Mouse (Mus musculus): ENCODE data around the gene Camk2d. TPM values are rescaled to one million over a fixed set of nuclear protein-coding genes. Genes with fewer than 3 reads are reported as not detected.

Gene Camk2d
- polyA plus RNA-seq, 1 experiment from 2014 or later: 16.5 TPM

GRCm38 (mm10) chr3:126793035-126793964 is 197.2 kb downstream of the Camk2d start:
- DNase-seq (ENCODE audit: low spot score) (no peak), ATAC-seq (replicated peaks; ENCODE audit: insufficient number of reproducible peaks, low FRiP score, low TSS enrichment, low read depth) (no peak)
- no peaks in the 10 kb centered on the region for H3K4me1 ChIP-seq (ENCODE audit: control insufficient read depth, insufficient read depth, low read length)
- 76% methylated on average over 2 of the region's 2 CpGs for WGBS
- no peaks in the 10 kb centered on the region for H3K27me3 ChIP-seq (ENCODE audit: control insufficient read depth, insufficient read depth, low read length)
- no peak overlapping the region for H3K9ac ChIP-seq (replicated peaks; ENCODE audit: low read length)
- no peak overlapping the region for H3K4me3 ChIP-seq (ENCODE audit: low read depth, low read length)
- H3K36me3 ChIP-seq (replicated peaks; ENCODE audit: control insufficient read depth, insufficient read depth, low read depth, low read length): no peaks in the 10 kb centered on the region
- H3K27ac ChIP-seq (replicated peaks; ENCODE audit: low read depth, low read length): no peak overlapping the region
- H3K9me3 ChIP-seq (replicated peaks; ENCODE audit: control insufficient read depth, low read length): no peaks in the 10 kb centered on the region
- no peak overlapping the region for H3K4me2 ChIP-seq (ENCODE audit: low read depth, low read length)

DNA sequence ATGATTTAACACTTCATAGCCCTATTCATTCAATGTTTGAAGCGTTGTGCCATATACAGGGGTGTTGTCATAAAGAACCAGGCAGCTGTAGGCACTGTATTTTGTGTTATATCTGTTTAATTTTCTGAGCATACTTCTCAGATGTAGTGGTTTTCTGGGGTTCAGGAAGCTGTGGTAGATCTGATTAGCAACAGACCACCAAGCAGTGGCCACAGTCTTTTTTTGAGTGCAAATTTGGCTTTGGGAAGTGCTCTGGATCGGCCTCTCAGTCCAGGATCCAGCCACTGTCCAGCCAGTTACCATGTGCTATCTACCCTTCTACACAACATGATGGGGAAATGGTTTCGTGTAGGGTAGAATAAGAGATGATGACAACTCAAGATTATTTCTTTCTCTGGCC is 199.8 kb downstream of the Camk2d start:
- Histone ChIP-seq H3K4me1 (ENCODE audit: control insufficient read depth, insufficient read depth, low read length) (no peaks in the 10 kb centered on the region), H3K4me2 (ENCODE audit: low read depth, low read length) (no peak overlapping the region), H3K27ac (replicated peaks; ENCODE audit: low read depth, low read length) (no peak overlapping the region), H3K27me3 (ENCODE audit: control insufficient read depth, insufficient read depth, low read length) (no peaks in the 10 kb centered on the region), H3K9me3 (replicated peaks; ENCODE audit: control insufficient read depth, low read length) (no peaks in the 10 kb centered on the region), H3K4me3 (ENCODE audit: low read depth, low read length) (no peak overlapping the region), H3K9ac (replicated peaks; ENCODE audit: low read length) (no peak overlapping the region), H3K36me3 (replicated peaks; ENCODE audit: control insufficient read depth, insufficient read depth, low read depth, low read length) (no peaks in the 10 kb centered on the region)
- no peak for ATAC-seq (replicated peaks; ENCODE audit: insufficient number of reproducible peaks, low FRiP score, low TSS enrichment, low read depth)
- WGBS: 86% methylated on average over 3 of the region's 3 CpGs
- no peak for DNase-seq (ENCODE audit: low spot score)

GRCm38 (mm10) chr3:126797025-126797424 is 200.9 kb downstream of the Camk2d start:
- H3K27ac ChIP-seq (replicated peaks; ENCODE audit: low read depth, low read length): no peak overlapping the region
- H3K4me2 ChIP-seq (ENCODE audit: low read depth, low read length): no peak overlapping the region
- no peaks in the 10 kb centered on the region for H3K36me3 ChIP-seq (replicated peaks; ENCODE audit: control insufficient read depth, insufficient read depth, low read depth, low read length)
- no peaks in the 10 kb centered on the region for H3K27me3 ChIP-seq (ENCODE audit: control insufficient read depth, insufficient read depth, low read length)
- DNase-seq (ENCODE audit: low spot score) (no peak), ATAC-seq (replicated peaks; ENCODE audit: insufficient number of reproducible peaks, low FRiP score, low TSS enrichment, low read depth) (no peak)
- no peak overlapping the region for H3K9ac ChIP-seq (replicated peaks; ENCODE audit: low read length)
- no peaks in the 10 kb centered on the region for H3K4me1 ChIP-seq (ENCODE audit: control insufficient read depth, insufficient read depth, low read length)
- H3K9me3 ChIP-seq (replicated peaks; ENCODE audit: control insufficient read depth, low read length): no peaks in the 10 kb centered on the region
- WGBS: 92% methylated on average over 3 of the region's 3 CpGs
- H3K4me3 ChIP-seq (ENCODE audit: low read depth, low read length): no peak overlapping the region

DNA sequence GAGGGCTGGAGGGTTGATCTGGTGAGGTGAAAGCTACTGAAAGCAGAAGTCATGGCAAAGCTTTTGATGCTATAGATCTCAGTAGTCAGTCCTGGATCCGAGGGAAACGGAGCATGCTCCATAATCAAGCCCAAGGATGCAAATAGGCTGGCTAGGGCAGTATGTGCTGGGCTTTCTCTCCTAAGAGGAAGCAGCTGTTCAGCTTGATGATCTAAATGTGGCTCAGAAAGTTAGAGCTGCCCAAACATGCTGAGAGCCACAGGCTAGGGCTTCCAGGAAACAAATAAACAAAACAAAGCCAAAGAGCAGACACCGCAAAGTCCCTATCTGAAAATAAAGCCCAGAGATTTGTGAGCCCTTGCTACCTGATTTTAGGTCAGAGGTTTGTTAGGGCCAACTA is 201.7 kb downstream of the Camk2d start:
- no peaks in the 10 kb centered on the region for H3K27me3 ChIP-seq (ENCODE audit: control insufficient read depth, insufficient read depth, low read length)
- ATAC-seq (replicated peaks; ENCODE audit: insufficient number of reproducible peaks, low FRiP score, low TSS enrichment, low read depth): no peak
- no peak overlapping the region for H3K4me3 ChIP-seq (ENCODE audit: low read depth, low read length)
- no peaks in the 10 kb centered on the region for H3K4me1 ChIP-seq (ENCODE audit: control insufficient read depth, insufficient read depth, low read length)
- H3K27ac ChIP-seq (replicated peaks; ENCODE audit: low read depth, low read length): no peak overlapping the region
- H3K4me2 ChIP-seq (ENCODE audit: low read depth, low read length): no peak overlapping the region
- no peaks in the 10 kb centered on the region for H3K36me3 ChIP-seq (replicated peaks; ENCODE audit: control insufficient read depth, insufficient read depth, low read depth, low read length)
- DNase-seq (ENCODE audit: low spot score): no peak
- no peaks in the 10 kb centered on the region for H3K9me3 ChIP-seq (replicated peaks; ENCODE audit: control insufficient read depth, low read length)
- H3K9ac ChIP-seq (replicated peaks; ENCODE audit: low read length): no peak overlapping the region
- 81% methylated on average over 3 of the region's 3 CpGs for WGBS

- DNase-seq (ENCODE audit: low spot score): no peak
- 90% methylated on average over 6 of the region's 6 CpGs for WGBS
- H3K27ac ChIP-seq (replicated peaks; ENCODE audit: low read depth, low read length): no peak overlapping the region
Observed at GRCm38 (mm10) chr3:126802988-126803387, 206.9 kb downstream of the Camk2d start.

GRCm38 (mm10) chr3:126804968-126805367 is 208.9 kb downstream of the Camk2d start:
- no peak overlapping the region for H3K27ac ChIP-seq (replicated peaks; ENCODE audit: low read depth, low read length)
- 89% methylated on average over 5 of the region's 5 CpGs for WGBS
- H3K9ac ChIP-seq (replicated peaks; ENCODE audit: low read length): no peak overlapping the region
- H3K4me3 ChIP-seq (ENCODE audit: low read depth, low read length): no peak overlapping the region
- no peaks in the 10 kb centered on the region for H3K9me3 ChIP-seq (replicated peaks; ENCODE audit: control insufficient read depth, low read length)
- no peak for ATAC-seq (replicated peaks; ENCODE audit: insufficient number of reproducible peaks, low FRiP score, low TSS enrichment, low read depth)
- H3K36me3 ChIP-seq (replicated peaks; ENCODE audit: control insufficient read depth, insufficient read depth, low read depth, low read length): no peaks in the 10 kb centered on the region
- no peaks in the 10 kb centered on the region for H3K27me3 ChIP-seq (ENCODE audit: control insufficient read depth, insufficient read depth, low read length)
- H3K4me2 ChIP-seq (ENCODE audit: low read depth, low read length): no peak overlapping the region
- DNase-seq (ENCODE audit: low spot score): no peak
- H3K4me1 ChIP-seq (ENCODE audit: control insufficient read depth, insufficient read depth, low read length): no peaks in the 10 kb centered on the region

More at GRCm38 (mm10) chr3:126802988-126803387, 206.9 kb downstream of the Camk2d start:
- Histone ChIP-seq H3K9ac (replicated peaks; ENCODE audit: low read length) (no peak overlapping the region), H3K4me3 (ENCODE audit: low read depth, low read length) (no peak overlapping the region), H3K9me3 (replicated peaks; ENCODE audit: control insufficient read depth, low read length) (no peaks in the 10 kb centered on the region), H3K27me3 (ENCODE audit: control insufficient read depth, insufficient read depth, low read length) (no peaks in the 10 kb centered on the region), H3K4me1 (ENCODE audit: control insufficient read depth, insufficient read depth, low read length) (no peaks in the 10 kb centered on the region), H3K4me2 (ENCODE audit: low read depth, low read length) (no peak overlapping the region), H3K36me3 (replicated peaks; ENCODE audit: control insufficient read depth, insufficient read depth, low read depth, low read length) (no peaks in the 10 kb centered on the region)
- ATAC-seq (replicated peaks; ENCODE audit: insufficient number of reproducible peaks, low FRiP score, low TSS enrichment, low read depth): no peak

DNA sequence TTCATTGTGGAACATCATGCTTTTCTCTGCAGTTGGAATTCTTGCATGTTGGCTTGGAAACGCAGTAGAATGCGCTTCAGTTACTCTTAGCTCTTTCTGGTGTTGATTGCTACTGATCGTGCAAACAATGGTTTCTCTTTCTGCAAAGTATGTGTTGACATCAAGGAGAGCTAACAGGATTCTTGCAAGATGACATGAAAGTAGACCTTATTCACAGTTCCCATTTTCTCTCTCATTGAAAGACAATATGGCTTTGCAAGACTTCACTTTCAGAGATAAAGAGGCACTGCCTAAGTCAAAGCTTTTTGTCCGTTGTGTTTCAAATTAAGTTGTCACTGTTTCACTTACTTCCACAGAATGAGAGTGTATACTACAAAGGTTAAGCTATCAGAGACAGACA is 210.0 kb downstream of the Camk2d start:
- H3K4me3 ChIP-seq (ENCODE audit: low read depth, low read length): no peak overlapping the region
- H3K9me3 ChIP-seq (replicated peaks; ENCODE audit: control insufficient read depth, low read length): no peaks in the 10 kb centered on the region
- H3K36me3 ChIP-seq (replicated peaks; ENCODE audit: control insufficient read depth, insufficient read depth, low read depth, low read length): no peaks in the 10 kb centered on the region
- H3K4me1 ChIP-seq (ENCODE audit: control insufficient read depth, insufficient read depth, low read length): no peaks in the 10 kb centered on the region
- no peak overlapping the region for H3K27ac ChIP-seq (replicated peaks; ENCODE audit: low read depth, low read length)
- no peaks in the 10 kb centered on the region for H3K27me3 ChIP-seq (ENCODE audit: control insufficient read depth, insufficient read depth, low read length)
- ATAC-seq (replicated peaks; ENCODE audit: insufficient number of reproducible peaks, low FRiP score, low TSS enrichment, low read depth) (no peak), DNase-seq (ENCODE audit: low spot score) (no peak)
- no peak overlapping the region for H3K9ac ChIP-seq (replicated peaks; ENCODE audit: low read length)
- WGBS: 75% methylated on average over 4 of the region's 4 CpGs
- no peak overlapping the region for H3K4me2 ChIP-seq (ENCODE audit: low read depth, low read length)

GRCm38 (mm10) chr3:126809915-126810314 is 213.8 kb downstream of the Camk2d start:
- Histone ChIP-seq H3K9me3 (replicated peaks; ENCODE audit: control insufficient read depth, low read length) (no peaks in the 10 kb centered on the region), H3K4me1 (ENCODE audit: control insufficient read depth, insufficient read depth, low read length) (no peaks in the 10 kb centered on the region), H3K36me3 (replicated peaks; ENCODE audit: control insufficient read depth, insufficient read depth, low read depth, low read length) (no peaks in the 10 kb centered on the region), H3K4me3 (ENCODE audit: low read depth, low read length) (no peak overlapping the region), H3K27ac (replicated peaks; ENCODE audit: low read depth, low read length) (no peak overlapping the region), H3K4me2 (ENCODE audit: low read depth, low read length) (no peak overlapping the region), H3K27me3 (ENCODE audit: control insufficient read depth, insufficient read depth, low read length) (no peaks in the 10 kb centered on the region), H3K9ac (replicated peaks; ENCODE audit: low read length) (no peak overlapping the region)
- ATAC-seq (replicated peaks; ENCODE audit: insufficient number of reproducible peaks, low FRiP score, low TSS enrichment, low read depth) (no peak), DNase-seq (ENCODE audit: low spot score) (no peak)
- WGBS: 78% methylated on average over 3 of the region's 3 CpGs

Measured in embryonic facial prominence, embryonic 11.5 days (tissue).